Comparison of ENCODE assay signal across 25 mouse cellular contexts in the genomic region with DNA sequence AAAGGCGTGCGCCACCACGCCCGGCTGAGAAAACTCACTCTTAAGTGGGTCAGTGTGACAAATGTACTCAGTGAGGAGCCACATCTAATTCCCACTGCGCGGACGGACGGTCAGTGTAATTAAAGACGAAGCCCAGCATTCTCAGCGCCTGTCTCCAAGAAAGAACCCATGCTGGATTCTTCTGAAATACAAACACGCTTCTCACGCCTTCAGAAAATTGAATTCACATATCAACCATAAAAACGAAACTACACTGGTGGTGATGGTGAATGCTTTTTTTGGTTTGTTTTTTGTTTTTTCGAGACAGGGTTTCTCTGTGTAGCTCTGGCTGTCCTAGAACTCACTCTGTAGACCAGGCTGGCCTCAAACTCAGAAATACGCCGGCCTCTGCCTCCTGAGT. TPM values are rescaled to one million over a fixed set of nuclear protein-coding genes. Genes with fewer than 3 reads are reported as not detected.
DNase-seq lines count a peak whose midpoint lies in the region; ATAC-seq and TF ChIP-seq lines count a peak whose summit lies in the region.
"Had no signal": no experiment of that assay in that cellular context is flagged by ENCODE, and none has a peak within 500 bp of the region (broad histone marks: within the 10 kb centered on the region; RNA-seq: fewer than 3 reads in every experiment).

No protein-coding gene starts in this region.

- H3K4me2 ChIP-seq in CH12.LX (ENCODE audit: insufficient read depth, low read depth, poor library complexity, severe bottlenecking), result no peak overlapping the region
- peak overlapping the region; percentile 70 for H3K4me2 ChIP-seq in myocyte (ENCODE audit: low read depth)
- H3K4me2 ChIP-seq in hindbrain, postnatal 0 days (ENCODE audit: low read depth, low read length), result no peak overlapping the region
- H3K4me2 ChIP-seq: embryonic facial prominence, embryonic 13.5 days; embryonic facial prominence, embryonic 15.5 days; forebrain, embryonic 12.5 days had no signal

- in situ Hi-C loops in CH12.LX (cut with MboI; ENCODE audit: low pct_ligation_motif_present, low pct_unique_long_range_greater_than_20kb, low sequenced_read_pairs), result loop anchor here (10.0 kb wide), 1 partner anchor 295 kb away; the partner anchor contains the start of genes AC140267.1 and Mief1
- in situ Hi-C loops in ES-E14 (cut with MboI; ENCODE audit: low sequenced_read_pairs in 2 of 2, unreplicated experiment in 2 of 2), result loop anchor here in 1 of 2 experiments (10.0 kb wide), 1 partner anchor 125 kb away; no protein-coding TSS in a partner anchor

- H3K4me1 ChIP-seq in CH12.LX (ENCODE audit: control insufficient read depth in 1 of 2, insufficient read depth in 2 of 2) (peaks cover 2 to 23% of the 10 kb centered on the region in 2 experiments; a peak in 2 of 4 replicates), ES-E14 (ENCODE audit: control insufficient read depth in 2 of 2, insufficient read depth in 2 of 2, low read length in 2 of 2, poor library complexity in 1 of 2) (peaks cover 9 to 16% of the 10 kb centered on the region in 2 experiments)
- no peaks in the 10 kb centered on the region for H3K4me1 ChIP-seq in hindbrain, postnatal 0 days (ENCODE audit: insufficient read depth, low read length)

- no peaks in the 10 kb centered on the region for H3K36me3 ChIP-seq in CH12.LX (replicated peaks in 1 of 2; ENCODE audit: control insufficient read depth in 1 of 2, insufficient read depth in 1 of 2, low read length in 1 of 2)
- H3K36me3 ChIP-seq in ES-E14 (ENCODE audit: control insufficient read depth, insufficient read depth, low read length, poor library complexity, severe bottlenecking), result no peaks in the 10 kb centered on the region
- H3K36me3 ChIP-seq in myocyte (ENCODE audit: control insufficient read depth, insufficient read depth), result no peaks in the 10 kb centered on the region
- H3K36me3 ChIP-seq in hindbrain, postnatal 0 days (ENCODE audit: insufficient read depth, low read length), result no peaks in the 10 kb centered on the region
- H3K36me3 ChIP-seq: embryonic facial prominence, embryonic 13.5 days; embryonic facial prominence, embryonic 15.5 days; forebrain, embryonic 10.5 days; forebrain, embryonic 12.5 days had no signal

- TF ChIP-seq CTCF in CH12.LX (conservative IDR thresholded peaks at IDR 0.05 in 1 of 2, IDR thresholded peaks at IDR 0.05 in 1 of 2; ENCODE audit: low read depth in 2 of 2, low read length in 2 of 2), result no peak
- no peak for TF ChIP-seq CTCF in hindbrain, postnatal 0 days (IDR thresholded peaks at IDR 0.05; ENCODE audit: low read depth)

- no peak overlapping the region for H3ac ChIP-seq in myocyte (ENCODE audit: control insufficient read depth, insufficient read length)

- H3K27me3 ChIP-seq in CH12.LX (replicated peaks) (no peaks in the 10 kb centered on the region), myocyte (ENCODE audit: control insufficient read depth, insufficient read depth, insufficient read length) (no peaks in the 10 kb centered on the region)
- no peaks in the 10 kb centered on the region for H3K27me3 ChIP-seq in hindbrain, postnatal 0 days (ENCODE audit: insufficient read depth, low read length)
- H3K27me3 ChIP-seq: embryonic facial prominence, embryonic 13.5 days; embryonic facial prominence, embryonic 15.5 days; Patski had no signal

- H3K79me2 ChIP-seq in CH12.LX (replicated peaks; ENCODE audit: control insufficient read depth, extremely low read depth, insufficient read depth, poor library complexity, severe bottlenecking) (no peaks in the 10 kb centered on the region), myocyte (ENCODE audit: control insufficient read depth, insufficient read depth) (no peaks in the 10 kb centered on the region)

- H3K9me3 ChIP-seq in CH12.LX (replicated peaks; ENCODE audit: low read length), result peaks cover 13% of the 10 kb centered on the region
- H3K9me3 ChIP-seq in ES-E14 (ENCODE audit: control insufficient read depth, insufficient read depth, low read depth, low read length), result no peaks in the 10 kb centered on the region
- H3K9me3 ChIP-seq in hindbrain, postnatal 0 days (ENCODE audit: low read length), result no peaks in the 10 kb centered on the region
- H3K9me3 ChIP-seq: embryonic facial prominence, embryonic 13.5 days; embryonic facial prominence, embryonic 15.5 days; forebrain, embryonic 10.5 days; forebrain, embryonic 12.5 days had no signal

- no peak for ATAC-seq in hindbrain, postnatal 0 days
- ATAC-seq: activated CD4-positive, CD25-positive, alpha-beta regulatory T cell, adult 4 months; forebrain, embryonic 14.5 days; forebrain, embryonic 16.5 days; Patski had no signal

- no peak for TF ChIP-seq RAD21 in CH12.LX (IDR thresholded peaks at IDR 0.05; ENCODE audit: low read depth, low read length)

- TF ChIP-seq POLR2A in CH12.LX (IDR thresholded peaks at IDR 0.05; ENCODE audit: low read depth, low read length) (no peak), myocyte (IDR thresholded peaks at IDR 0.05; ENCODE audit: insufficient read length, low read depth) (no peak)

- dilution Hi-C loops in CH12.LX (cut with MboI; ENCODE audit: extremely low pct_ligation_motif_present, extremely low pct_unique_long_range_greater_than_20kb, low sequenced_read_pairs), result no loop called here

- H3K9ac ChIP-seq in CH12.LX (ENCODE audit: insufficient read depth, low read depth) (no peak overlapping the region), ES-E14 (ENCODE audit: insufficient read depth, low read depth, low read length, poor library complexity, severe bottlenecking) (peak overlapping the region; percentile 15; the same call in 1 of the 2 replicates)
- no peak overlapping the region for H3K9ac ChIP-seq in hindbrain, postnatal 0 days (replicated peaks; ENCODE audit: low read length)
- H3K9ac ChIP-seq: embryonic facial prominence, embryonic 13.5 days; embryonic facial prominence, embryonic 15.5 days; forebrain, embryonic 12.5 days had no signal

- no peak for TF ChIP-seq EP300 in CH12.LX (IDR thresholded peaks at IDR 0.05; ENCODE audit: low read length)

- 89% methylated on average over 16 of the region's 16 CpGs for WGBS in hindbrain, postnatal 0 days

- peak; percentile 47 for DNase-seq in retina, embryonic 14.5 days (ENCODE audit: low spot score)
- no peak for DNase-seq in retina, postnatal 1 day
- DNase-seq in CH12.LX (ENCODE audit: extremely low read depth) (no peak), ES-E14 (ENCODE audit: low read depth, low spot score) (no peak)
- DNase-seq in kidney, adult 11 months, result no peak
- DNase-seq in hindbrain, postnatal 0 days (ENCODE audit: low spot score), result no peak
- DNase-seq: adrenal gland, adult 8-10 months; adrenal gland, postnatal 14 days; adrenal gland, postnatal 36 days; cerebellum, adult 11-12 months; cerebellum, adult 8-10 months; cerebellum, adult 9-11 months; cerebellum, postnatal 14 days; cerebellum, postnatal 36 days; embryo, embryonic 11 days had no signal

- H3K4me3 ChIP-seq in CH12.LX (replicated peaks in 1 of 3; ENCODE audit: low read depth in 2 of 3, low read length in 2 of 3, poor library complexity in 1 of 3), result no peak overlapping the region
- H3K4me3 ChIP-seq in ES-E14 (ENCODE audit: insufficient read depth in 1 of 2, low read depth in 1 of 2, low read length in 2 of 2, poor library complexity in 1 of 2, severe bottlenecking in 1 of 2), result no peak overlapping the region; a peak in 1 of 4 replicates
- peak overlapping the region; percentile 4 for H3K4me3 ChIP-seq in myocyte
- no peak overlapping the region for H3K4me3 ChIP-seq in hindbrain, postnatal 0 days (ENCODE audit: low read length)
- H3K4me3 ChIP-seq: embryonic facial prominence, embryonic 13.5 days; embryonic facial prominence, embryonic 15.5 days; erythroblast, embryonic 14.5 days; forebrain, embryonic 10.5 days; forebrain, embryonic 12.5 days had no signal

- H3K27ac ChIP-seq in CH12.LX (ENCODE audit: insufficient read depth, low read depth) (no peak overlapping the region), ES-E14 (ENCODE audit: insufficient read depth, low read depth, low read length, poor library complexity, severe bottlenecking) (peak overlapping the region; percentile 60; the same call in 1 of the 2 replicates)
- H3K27ac ChIP-seq in hindbrain, postnatal 0 days, result no peak overlapping the region
- H3K27ac ChIP-seq: embryonic facial prominence, embryonic 13.5 days; embryonic facial prominence, embryonic 15.5 days; forebrain, embryonic 10.5 days; forebrain, embryonic 12.5 days had no signal

TF ChIP-seq in CH12.LX, 34 proteins besides CTCF, POLR2A, EP300 and RAD21 (continues in another document):
- TF ChIP-seq ZNF384 (IDR thresholded peaks at IDR 0.05; ENCODE audit: low read depth, low read length) (peak; percentile 28; the same call in 1 of the 2 replicates), BHLHE40 (IDR thresholded peaks at IDR 0.05; ENCODE audit: low read depth, low read length) (no peak), ZKSCAN1 (IDR thresholded peaks at IDR 0.05; ENCODE audit: borderline replicate concordance, low read depth, low read length) (no peak), USF2 (conservative IDR thresholded peaks at IDR 0.05; ENCODE audit: low read depth, low read length) (no peak)

TF ChIP-seq in ES-E14, 5 proteins besides CTCF, POLR2A, EP300 and RAD21 (continues in another document):
- TF ChIP-seq ZNF384 (IDR thresholded peaks at IDR 0.05; ENCODE audit: low read depth, low read length) (no peak), MAFK (IDR thresholded peaks at IDR 0.05; ENCODE audit: insufficient read depth, low read depth, low read length) (no peak), ZC3H11A (IDR thresholded peaks at IDR 0.05; ENCODE audit: borderline replicate concordance, low read depth, low read length) (no peak), HCFC1 (IDR thresholded peaks at IDR 0.05; ENCODE audit: borderline replicate concordance, insufficient read depth, low read length) (no peak)

TF ChIP-seq in myocyte, 11 proteins besides CTCF, POLR2A, EP300 and RAD21 (continues in another document):
- no peak for TF ChIP-seq TCF12 (IDR thresholded peaks at IDR 0.05; ENCODE audit: insufficient read depth, poor library complexity, severe bottlenecking)
- TF ChIP-seq REST (IDR thresholded peaks at IDR 0.05; ENCODE audit: insufficient read depth, insufficient read length), result no peak
- TF ChIP-seq TCF3 (IDR thresholded peaks at IDR 0.05; ENCODE audit: insufficient read length, low read depth), result no peak
- no peak for TF ChIP-seq MAX (IDR thresholded peaks at IDR 0.05; ENCODE audit: low read depth)

RNA-seq across cellular contexts. Expression of gene Cbx7, which starts 31.0 kb away (rescaled TPM):
- total RNA-seq in CH12.LX (2012; rRNA removed) (10.0 and 12.1 TPM in 2 replicates), CH12.LX (2014; rRNA removed) (5.6 and 8.1 TPM in 2 replicates), ES-E14 (2012; rRNA removed) (171 and 233 TPM in 2 replicates)
- polyA plus RNA-seq in CH12.LX (2012; ENCODE audit: insufficient read length, low read depth) (12.4 and 14.7 TPM in 2 replicates), myocyte (2012; fragmentation: generic; extraction: Trizol) (4.7 TPM)
- total RNA-seq in hindbrain, postnatal 0 days (2014; rRNA removed), result 5.1 and 9.5 TPM in 2 replicates
- polyA plus RNA-seq in hindbrain, postnatal 0 days (2015; fragmentation: Nextera tagmentation; extraction: Ambion mirVana), result 2.9 and 3.1 TPM in 2 replicates

RNA-seq across cellular contexts. Expression of gene Apobec3, which starts 48.5 kb away (rescaled TPM):
- total RNA-seq in CH12.LX (2012; rRNA removed) (3.9 and 4.7 TPM in 2 replicates), CH12.LX (2014; rRNA removed) (8.7 and 10.4 TPM in 2 replicates), ES-E14 (2012; rRNA removed) (39.9 and 42.4 TPM in 2 replicates)
- polyA plus RNA-seq in CH12.LX (2012; ENCODE audit: insufficient read length, low read depth) (94.3 and 98.5 TPM in 2 replicates), myocyte (2012; fragmentation: generic; extraction: Trizol) (10.0 TPM)
- 3.5 and 5.3 TPM in 2 replicates for total RNA-seq in hindbrain, postnatal 0 days (2014; rRNA removed)
- 3.9 and 4.5 TPM in 2 replicates for polyA plus RNA-seq in hindbrain, postnatal 0 days (2015; fragmentation: Nextera tagmentation; extraction: Ambion mirVana)

Comparison
In these comparisons a context has a peak if more than half of its experiments do, and no peak if none do; other contexts are left out.
1. RNA of gene Cbx7, which starts 31.0 kb away (total RNA-seq): 171 to 233 TPM in ES-E14; 5.6 to 12.1 TPM in CH12.LX and 5.1 to 9.5 TPM in hindbrain, postnatal 0 days; every median in the first group is over 10 times any median in the second.